Mouse (Mus musculus) urinary bladder, adult 2 months (tissue): ENCODE data around the gene Actl9. TPM values are rescaled to one million over a fixed set of nuclear protein-coding genes. Genes with fewer than 3 reads are reported as not detected.

ENCODE experiments used
- DNase-seq: peaks from one replicate; pipeline ENCODE4 v3.0.0; 2022; ENCODE audit warnings: low spot score
- polyA plus RNA-seq: library from polyadenylated mRNA; depleted of rRNA; stranded (reverse); fragments of >200 nt; gene quantifications from 2 replicates; pipeline ENCODE4 v1.2.3, GENCODE M21; 2012; rRNA removed

Actl9 gene
- 0.25 TPM in 2 replicates for polyA plus RNA-seq

DNA sequence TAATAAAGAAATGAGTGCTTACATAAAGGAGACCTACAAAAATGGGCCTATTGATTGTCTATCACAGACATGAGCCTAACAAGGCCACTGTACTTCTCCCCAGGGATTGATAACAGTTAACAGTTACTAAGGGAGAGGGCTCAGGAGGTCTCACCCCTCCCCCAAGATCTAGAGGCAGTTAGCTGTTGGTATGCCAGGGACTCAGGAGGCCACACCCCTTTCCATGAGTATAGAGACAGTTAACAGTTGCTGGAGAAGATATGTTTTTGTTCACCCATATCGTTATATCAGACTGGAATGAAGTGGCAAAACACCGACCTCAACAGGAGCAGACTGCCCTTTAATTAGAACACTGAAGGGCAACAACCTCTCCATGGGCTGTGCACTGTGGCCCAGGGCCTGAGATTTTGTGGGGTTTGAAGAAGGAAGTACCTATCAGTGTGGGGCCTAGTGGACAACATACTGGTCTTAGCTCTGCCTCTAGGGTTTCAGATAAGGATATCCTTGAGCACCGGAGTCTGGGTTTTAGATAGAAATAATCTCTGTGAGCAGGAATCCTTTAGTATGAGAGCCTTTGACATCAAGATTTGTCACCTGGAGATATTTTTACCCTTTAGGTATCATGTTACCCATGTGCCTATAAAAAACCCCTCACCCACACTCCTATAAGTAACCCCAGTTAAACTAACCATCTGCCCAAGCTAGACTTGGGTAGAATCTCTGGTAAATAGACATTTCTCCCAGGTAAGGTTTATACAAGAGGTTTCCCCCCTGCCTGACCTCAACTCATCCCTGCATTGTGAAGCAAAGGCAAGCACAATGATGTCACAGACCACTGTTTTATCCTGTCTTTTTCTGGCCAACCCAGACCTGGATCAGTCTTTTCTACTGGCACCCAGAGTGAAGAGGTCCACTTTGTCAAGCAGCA is at the start of gene Actl9:
TSS of gene Actl9 (plus strand) at position 878 of the 928 bp plus-strand sequence.
- no peak for DNase-seq

DNA sequence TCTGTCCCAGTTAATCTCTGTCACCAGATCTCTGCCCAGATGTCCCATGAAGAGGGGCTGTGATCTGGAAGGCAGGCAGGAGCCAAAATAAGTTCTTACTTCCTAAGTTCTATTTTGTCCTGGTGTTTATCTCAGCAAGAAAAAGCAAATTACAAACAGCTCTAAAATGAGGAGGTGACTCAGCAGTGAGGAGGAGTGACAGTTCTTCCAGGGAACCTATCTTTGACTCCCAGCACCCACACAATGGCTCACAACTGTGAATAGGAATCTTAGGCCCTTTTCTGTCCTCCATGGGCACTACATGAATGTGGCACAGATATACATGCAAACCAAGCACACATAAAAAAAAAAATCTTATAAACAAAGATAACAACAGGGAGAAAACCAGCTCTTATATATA is 47.0 kb upstream of the Actl9 start:
- no peak for DNase-seq

DNA sequence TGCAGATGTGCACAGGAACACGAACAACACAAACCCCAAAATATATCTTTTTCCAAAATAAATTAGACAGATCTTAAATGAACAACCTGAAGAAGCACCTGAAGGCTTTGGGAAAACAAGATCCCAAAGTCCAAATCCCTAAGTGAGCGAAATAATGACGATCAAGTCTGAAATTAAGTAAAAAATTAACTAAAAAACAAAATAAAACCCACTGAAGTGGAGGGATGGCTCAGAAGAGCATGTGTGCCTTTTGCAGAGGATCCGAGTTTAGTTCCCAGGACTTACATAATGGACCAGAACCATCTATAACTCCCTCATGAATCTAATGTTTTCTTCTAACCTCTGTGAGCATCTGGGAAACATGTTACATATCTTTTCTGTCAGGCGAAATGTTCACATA is 40.4 kb upstream of the Actl9 start:
- no peak for DNase-seq

DNA sequence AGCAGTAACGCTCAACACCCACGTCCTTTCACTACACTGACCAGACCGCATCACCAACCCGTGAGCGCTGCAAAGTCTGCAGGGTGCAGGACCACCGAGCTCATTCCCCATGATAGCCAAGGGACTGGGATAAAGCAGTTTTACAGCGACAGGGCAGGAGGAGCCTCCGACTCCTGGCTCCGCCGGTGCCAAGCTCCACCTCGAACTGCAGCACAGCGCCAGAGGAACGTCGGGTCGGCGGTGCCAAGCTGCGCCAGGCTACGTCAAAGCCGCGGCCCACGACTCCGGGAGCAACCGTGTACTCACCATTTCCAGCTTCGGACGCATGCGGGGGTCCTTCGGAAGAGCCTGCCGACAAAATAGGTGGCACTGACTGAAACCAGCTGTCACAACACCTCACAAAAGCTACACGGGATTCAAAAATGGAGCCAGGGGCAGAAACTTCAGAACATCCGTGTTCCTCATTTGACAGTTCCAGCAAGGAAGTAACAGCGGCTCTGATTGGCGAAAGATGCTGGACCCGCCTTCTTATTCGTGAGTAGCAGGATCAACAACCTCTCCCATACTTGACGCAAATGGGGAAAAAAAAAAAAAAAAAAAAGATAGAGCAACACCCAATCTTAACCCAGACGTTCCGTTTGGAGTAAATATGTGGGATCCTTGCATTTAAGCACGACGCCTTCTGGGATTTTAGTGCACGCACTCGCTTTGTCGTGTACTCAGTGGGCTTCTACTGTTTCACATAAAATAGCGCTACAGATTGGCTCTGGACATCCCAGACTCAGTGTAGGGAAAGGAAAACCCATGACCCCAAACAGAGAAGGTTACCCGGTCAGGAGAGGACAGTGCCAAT is 38.3 kb upstream of the Actl9 start, which contains the start of gene Zfp101:
TSS of gene Zfp101 (minus strand) at position 460 of the 853 bp plus-strand sequence.
- peak; percentile 50 for DNase-seq

DNA sequence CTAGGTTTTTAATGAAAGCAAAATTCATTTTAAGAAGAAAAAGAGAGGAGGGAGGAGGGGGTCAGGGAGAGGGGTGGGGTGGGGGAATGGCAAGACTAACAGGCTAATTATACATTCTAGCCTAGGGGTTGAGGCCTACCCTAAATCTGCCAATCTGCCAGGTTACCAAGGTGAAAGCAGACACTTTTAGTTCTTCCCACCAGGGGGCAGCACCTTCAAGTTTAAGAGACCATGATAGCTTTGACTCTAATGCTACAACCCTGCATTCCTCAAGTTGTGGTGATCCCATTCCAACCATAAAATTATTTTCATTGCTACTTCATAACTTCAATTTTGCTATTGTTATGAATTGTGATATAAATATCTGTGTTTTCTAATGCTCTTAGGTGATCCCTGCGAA is 6.5 kb downstream of the Actl9 start:
- DNase-seq, result peak; percentile 31

DNA sequence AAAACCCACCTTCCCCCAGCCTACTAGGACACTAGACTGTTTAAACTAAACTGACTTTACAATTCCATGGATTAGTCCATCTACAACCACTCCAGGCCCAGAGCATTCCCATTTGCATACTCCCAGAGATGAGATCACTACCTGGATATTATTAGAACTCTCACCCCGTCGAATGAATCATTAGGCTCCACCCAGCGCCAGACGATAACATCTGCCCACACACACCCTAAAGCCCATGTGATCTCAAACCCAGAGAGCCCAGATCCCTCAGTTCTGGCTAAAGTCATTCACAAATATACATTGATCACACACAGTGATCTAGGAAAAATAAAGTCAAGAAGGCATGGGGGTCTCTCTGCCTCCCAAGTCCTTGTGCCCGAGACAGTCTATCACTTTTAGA is 7.2 kb downstream of the Actl9 start:
- no peak for DNase-seq

DNA sequence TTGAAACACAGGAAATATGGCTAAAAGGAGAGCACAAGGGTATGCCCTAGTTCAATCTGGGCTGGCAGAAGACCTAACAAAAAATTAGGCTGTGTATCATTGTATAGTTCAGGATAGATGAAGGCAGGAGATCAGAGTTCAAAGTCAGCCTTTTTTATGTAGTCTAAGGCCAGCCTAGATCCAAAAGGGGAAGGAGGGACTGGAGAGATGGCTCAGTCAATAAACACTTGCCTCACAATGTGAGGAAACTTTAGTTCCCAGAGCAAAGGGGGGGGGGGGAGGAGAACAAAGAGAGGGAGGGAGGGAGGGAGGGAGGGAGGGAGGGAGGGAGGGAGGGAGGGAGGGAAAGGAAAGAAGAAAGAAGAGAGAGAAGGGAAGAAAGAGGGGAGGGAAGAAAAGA is 8.5 kb downstream of the Actl9 start:
- no peak for DNase-seq

DNA sequence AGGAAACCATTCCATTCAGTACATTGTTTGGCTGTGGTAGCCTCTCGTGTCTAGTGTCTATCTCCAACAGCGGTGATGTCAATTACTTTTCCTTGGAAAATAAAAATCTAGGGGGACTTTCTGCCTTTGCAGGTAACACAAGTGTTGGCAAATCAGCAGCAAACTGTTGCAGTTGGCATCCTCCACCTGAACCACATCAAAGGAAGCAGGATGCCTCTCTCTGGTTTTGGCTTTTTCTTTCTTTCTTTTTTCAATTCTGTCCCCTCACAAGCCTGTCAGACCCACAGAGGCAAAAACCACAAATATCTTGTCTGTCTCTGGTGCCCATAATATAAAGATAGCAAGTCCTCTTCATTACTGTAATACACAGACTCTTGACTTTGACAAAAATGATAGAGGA is 23.9 kb downstream of the Actl9 start:
- no peak for DNase-seq

DNA sequence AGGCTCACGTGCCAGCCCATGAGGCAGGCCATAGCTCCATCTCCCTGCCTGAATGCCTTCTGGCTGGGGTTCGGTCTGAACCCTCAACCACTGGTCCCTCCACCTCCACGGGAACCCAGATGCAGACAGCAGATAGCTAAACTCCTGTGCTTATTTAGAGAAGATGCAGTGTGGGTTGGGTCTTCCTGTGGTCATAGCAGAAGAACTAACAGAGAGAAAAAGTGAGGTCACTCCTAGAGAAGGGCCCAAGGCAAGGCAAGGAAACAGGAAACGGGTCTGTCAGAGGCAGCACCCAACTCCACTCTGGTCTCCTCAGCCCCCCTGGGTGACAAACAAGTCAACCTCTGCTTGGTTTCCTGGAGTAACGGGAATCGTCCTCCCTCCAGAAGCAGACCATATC is 38.5 kb downstream of the Actl9 start:
- no peak for DNase-seq

Other genes starting within 250 kb of the Actl9 start
- gene Olfr239, start 241.6 kb upstream of the Actl9 start, polyA plus RNA-seq, result not detected in 2 replicates
- 0.09 and 0.22 TPM in 2 replicates for gene Olfr1564, start 211.2 kb upstream of the Actl9 start, polyA plus RNA-seq
- gene Zfp955a, start 177.8 kb upstream of the Actl9 start, polyA plus RNA-seq, result 6.7 and 7.1 TPM in 2 replicates
- gene Olfr63, start 168.2 kb upstream of the Actl9 start, polyA plus RNA-seq, result not detected in 2 replicates
- 5.5 and 6.4 TPM in 2 replicates for gene Zfp955b, start 143.4 kb upstream of the Actl9 start, polyA plus RNA-seq
- gene Zfp81, start 74.0 kb upstream of the Actl9 start, polyA plus RNA-seq, result 5.2 and 5.4 TPM in 2 replicates
- 8.5 and 9.5 TPM in 2 replicates for gene Zfp101, start 38.3 kb upstream of the Actl9 start, polyA plus RNA-seq
- gene Adamts10, start 91.3 kb downstream of the Actl9 start, polyA plus RNA-seq, result 78.8 and 99.6 TPM in 2 replicates
- 6.4 and 6.5 TPM in 2 replicates for gene Myo1f, start 122.8 kb downstream of the Actl9 start, polyA plus RNA-seq
- gene Zfp414, start 196.2 kb downstream of the Actl9 start, polyA plus RNA-seq, result 53.8 and 58.6 TPM in 2 replicates
- gene Pram1, start 205.2 kb downstream of the Actl9 start, polyA plus RNA-seq, result 1.4 and 1.8 TPM in 2 replicates